Mouse (Mus musculus): ENCODE measurements around the gene Apoc4.

Gene Apoc4

DNA sequence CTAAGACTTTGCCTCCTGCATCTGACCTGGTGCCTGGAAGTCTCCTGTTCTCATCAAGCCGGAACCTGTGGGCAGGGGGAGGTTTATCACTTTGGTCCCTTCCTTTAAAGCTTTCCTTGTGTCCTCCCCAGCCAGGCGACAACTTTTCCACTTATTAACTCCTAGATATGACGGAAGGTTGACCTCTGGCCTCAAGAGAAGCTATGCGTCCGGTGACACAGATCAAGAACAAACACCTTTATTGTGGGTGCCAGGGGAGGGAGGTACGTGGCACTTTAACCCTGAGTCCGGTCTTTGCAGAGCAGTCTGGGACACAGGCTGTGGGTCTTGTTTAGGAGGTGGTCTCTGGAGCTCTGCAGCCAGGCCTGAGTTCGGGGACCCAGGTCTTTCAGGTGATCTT lies 3.4 kb downstream of the Apoc4 start, which contains the start of gene Apoc2:
Gene Apoc2, minus strand, starts transcription at position 70 of the 400 bp plus-strand sequence.
- DNase-seq (ENCODE audit: low read depth, low spot score), result no peak

- no peak for DNase-seq (ENCODE audit: low read depth, low spot score)
These were observed 4.6 kb downstream of the Apoc4 start for GRCm38 (mm10) chr7:19676662-19677061.

GRCm38 (mm10) chr7:19675824-19676223 lies 5.5 kb downstream of the Apoc4 start:
- DNase-seq (ENCODE audit: low read depth, low spot score), result no peak

GRCm38 (mm10) chr7:19673083-19673699 lies 8.1 kb downstream of the Apoc4 start:
- DNase-seq (ENCODE audit: low read depth, low spot score), result no peak

GRCm38 (mm10) chr7:19671511-19671910 lies 9.8 kb downstream of the Apoc4 start:
- no peak for DNase-seq (ENCODE audit: low read depth, low spot score)

DNA sequence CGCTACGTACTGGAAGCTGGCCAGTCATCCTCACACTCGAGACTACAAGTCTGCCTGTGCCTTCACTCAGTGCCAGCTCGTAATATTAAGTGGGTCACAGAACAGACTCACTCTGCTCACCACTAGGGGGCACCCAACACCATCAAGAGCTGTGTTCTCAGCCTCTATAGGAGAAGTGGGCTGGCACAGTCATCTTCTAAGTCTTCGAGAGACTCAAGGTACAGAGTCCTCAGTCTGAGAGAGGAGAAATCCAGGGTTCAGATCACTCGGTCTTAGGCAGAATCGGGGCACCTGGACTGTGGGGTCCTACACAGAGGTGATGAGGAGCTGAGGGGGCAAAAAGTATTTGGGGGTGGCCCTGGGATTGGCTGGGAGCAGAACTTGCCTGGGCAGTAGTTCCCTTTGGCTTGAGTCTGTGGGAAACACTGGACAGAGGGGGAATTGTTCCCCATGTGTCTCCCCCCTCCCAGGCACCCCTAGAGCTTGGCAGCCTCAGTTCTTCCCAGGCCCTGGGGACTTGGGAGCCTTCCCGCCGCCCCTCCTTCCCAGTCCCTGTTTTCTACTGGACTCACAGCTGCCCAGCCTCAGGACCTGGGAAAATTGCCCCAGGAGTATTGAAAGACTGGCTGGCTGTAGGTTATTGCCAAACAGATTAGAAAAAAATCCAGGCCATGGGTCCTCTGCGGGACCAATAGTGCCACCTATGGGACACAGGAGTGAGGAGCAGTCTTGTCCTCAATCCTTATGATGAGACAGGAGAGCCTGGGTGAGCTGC lies 12.1 kb downstream of the Apoc4 start:
- peak; percentile 95 for DNase-seq (ENCODE audit: low read depth, low spot score)

GRCm38 (mm10) chr7:19667434-19667833 lies 13.8 kb downstream of the Apoc4 start:
- no peak for DNase-seq (ENCODE audit: low read depth, low spot score)

GRCm38 (mm10) chr7:19666750-19667149 lies 14.5 kb downstream of the Apoc4 start:
- DNase-seq (ENCODE audit: low read depth, low spot score), result peak; percentile 16

DNA sequence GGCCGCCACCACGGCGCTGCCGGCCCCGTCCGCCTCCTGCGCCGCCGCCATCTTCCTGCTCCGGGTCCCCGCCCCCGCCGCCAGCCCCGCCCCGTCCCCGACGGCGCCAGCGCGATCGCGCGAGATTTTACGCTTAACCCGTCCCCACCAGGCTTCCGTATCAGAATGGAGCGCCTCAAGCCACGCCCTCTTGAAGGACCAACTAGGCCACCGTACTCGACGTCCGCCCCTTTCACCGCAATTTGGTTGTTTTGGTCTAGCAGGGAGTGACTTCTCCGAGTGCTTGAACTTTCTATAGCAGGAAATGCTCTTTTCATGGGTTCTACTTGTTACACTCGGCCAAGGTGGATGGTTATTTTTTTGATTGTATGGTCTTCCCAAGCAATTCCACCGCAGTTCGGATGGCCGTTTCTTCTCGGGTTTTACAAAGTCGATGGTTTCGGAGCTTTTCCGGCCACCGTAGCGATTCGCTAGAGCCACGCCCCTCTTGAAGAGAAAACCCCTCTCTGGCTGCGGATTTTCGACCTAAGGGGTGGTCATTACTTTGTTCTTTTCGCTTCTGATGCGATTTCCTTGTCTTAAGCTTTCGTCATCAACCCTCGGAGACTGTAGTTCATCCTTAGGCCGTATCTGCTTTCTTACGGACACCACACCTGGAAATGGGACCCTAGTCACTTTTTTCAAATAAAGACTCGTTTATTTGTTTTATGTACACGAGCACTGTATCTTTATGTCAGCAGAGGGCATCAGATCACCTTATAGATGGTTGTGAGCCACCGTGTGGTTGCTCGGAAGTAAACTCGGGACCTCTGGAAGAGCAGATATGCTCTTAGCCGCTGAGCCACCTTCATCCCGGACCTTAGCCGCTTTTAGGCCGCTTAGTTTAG lies 16.1 kb downstream of the Apoc4 start, which contains the start of gene Clptm1:
Gene Clptm1, minus strand, starts transcription at position 79 of the 887 bp plus-strand sequence.
- DNase-seq (ENCODE audit: low read depth, low spot score), result peak; percentile 95

- no peak for DNase-seq (ENCODE audit: low read depth, low spot score)
These were observed 16.8 kb downstream of the Apoc4 start for GRCm38 (mm10) chr7:19664455-19664954.

- DNase-seq (ENCODE audit: low read depth, low spot score), result no peak
These were observed 17.3 kb downstream of the Apoc4 start for GRCm38 (mm10) chr7:19663940-19664339.

DNA sequence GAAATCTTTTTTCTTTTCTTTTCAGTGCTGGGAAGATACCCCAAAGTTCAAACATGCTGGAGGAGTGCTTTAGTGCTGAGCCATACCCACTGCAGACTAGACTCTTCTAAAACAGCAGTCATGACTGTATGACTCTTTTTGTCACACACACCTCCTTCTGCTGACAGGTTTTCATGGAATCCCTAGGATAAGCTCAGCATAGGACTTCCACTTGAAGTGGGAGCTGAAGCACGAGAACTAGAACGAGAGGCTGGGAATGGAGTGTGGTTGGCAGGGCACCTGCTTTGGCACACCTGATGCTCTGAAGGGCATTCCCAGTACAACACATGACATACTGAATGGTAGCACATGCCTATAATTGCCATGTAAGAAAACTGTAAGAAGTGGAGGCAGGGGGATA lies 28.7 kb downstream of the Apoc4 start:
- DNase-seq (ENCODE audit: low read depth, low spot score), result no peak

GRCm38 (mm10) chr7:19651063-19651786 lies 30.1 kb downstream of the Apoc4 start:
- no peak for DNase-seq (ENCODE audit: low read depth, low spot score)

DNA sequence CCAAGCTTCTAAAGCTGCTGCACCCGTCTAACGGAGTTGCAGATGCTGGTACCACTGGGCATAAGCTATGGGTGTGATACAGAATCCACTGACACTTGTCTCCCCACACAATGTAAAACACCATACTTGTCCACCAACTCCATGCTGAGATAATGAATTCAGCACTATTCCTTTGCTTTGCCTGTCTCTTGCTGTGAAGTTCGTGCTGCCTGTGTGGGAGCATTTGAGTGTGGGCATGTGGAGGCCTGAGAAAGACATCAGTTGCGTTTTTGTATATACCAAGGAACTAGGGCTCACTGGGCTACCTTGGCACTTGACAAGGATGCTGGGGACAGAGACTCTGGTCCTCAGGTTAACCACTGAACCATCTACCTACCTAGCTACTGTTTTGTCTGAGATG lies 40.1 kb downstream of the Apoc4 start:
- no peak for DNase-seq (ENCODE audit: low read depth, low spot score)

DNA sequence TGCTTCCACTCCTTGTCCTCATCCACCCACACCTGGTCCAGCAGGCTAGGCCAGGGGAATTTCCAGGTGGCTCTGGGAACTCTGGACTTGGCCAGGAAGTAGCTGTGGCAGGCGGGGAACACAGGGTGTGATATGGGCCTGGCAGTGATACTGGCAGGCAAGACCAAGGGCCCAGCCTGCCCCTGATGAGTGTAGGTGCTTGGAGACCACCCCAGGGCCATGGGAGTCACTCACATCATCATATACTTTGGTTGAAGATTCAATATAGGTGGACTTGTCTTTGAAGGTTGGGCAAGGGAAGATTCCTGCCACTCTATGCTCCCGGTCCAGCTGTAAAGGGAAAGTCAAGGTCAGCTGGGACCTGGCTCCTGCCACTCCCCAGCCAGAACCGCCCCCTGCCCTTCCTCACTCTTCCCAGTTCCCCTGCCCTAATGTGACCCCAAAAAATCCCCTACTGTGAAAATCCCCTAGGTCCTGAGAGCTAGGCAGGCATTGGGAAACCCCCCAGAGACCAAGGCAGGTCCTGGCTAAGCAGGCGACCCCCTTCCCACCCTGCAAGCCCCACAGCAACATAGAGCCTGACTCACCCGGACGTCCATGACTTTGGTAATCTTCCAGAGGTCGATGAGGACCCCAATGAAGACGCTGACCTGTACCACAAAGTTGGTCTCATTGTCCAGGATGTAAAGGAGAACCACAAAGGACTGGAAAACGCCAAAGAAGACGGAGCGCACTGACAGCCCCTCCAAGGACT lies 46.0 kb downstream of the Apoc4 start:
- no peak for DNase-seq (ENCODE audit: low read depth, low spot score)

GRCm38 (mm10) chr7:19634591-19634990 lies 46.7 kb downstream of the Apoc4 start:
- no peak for DNase-seq (ENCODE audit: low read depth, low spot score)

GRCm38 (mm10) chr7:19633855-19634254 lies 47.4 kb downstream of the Apoc4 start:
- DNase-seq (ENCODE audit: low read depth, low spot score), result no peak

GRCm38 (mm10) chr7:19633197-19633596 lies 48.1 kb downstream of the Apoc4 start:
- no peak for DNase-seq (ENCODE audit: low read depth, low spot score)

GRCm38 (mm10) chr7:19632720-19633119 lies 48.6 kb downstream of the Apoc4 start:
- DNase-seq (ENCODE audit: low read depth, low spot score), result no peak

GRCm38 (mm10) chr7:19632275-19632674 lies 49.0 kb downstream of the Apoc4 start:
- no peak for DNase-seq (ENCODE audit: low read depth, low spot score)

DNA sequence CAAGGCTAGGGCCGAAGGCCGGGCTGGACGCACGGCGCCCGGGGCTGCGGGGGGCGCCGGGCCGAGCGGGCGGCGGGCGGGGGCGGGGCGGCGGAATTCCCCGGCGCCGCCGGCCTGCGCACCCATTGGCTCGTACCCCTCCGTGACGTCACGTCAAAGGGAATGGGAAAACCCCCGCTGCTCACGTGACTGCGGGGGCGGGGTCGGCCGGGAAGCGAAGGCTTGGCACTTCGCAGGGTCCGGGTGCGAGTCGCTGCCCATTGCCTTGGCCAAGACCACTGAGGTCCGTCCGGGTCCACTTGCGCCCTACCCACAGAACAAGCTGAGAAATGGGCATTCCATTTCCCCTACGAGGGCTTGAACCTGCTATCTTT lies 51.9 kb downstream of the Apoc4 start, which contains the start of gene Relb:
Gene Relb, minus strand, starts transcription at position 78 of the 374 bp plus-strand sequence.
- peak; percentile 72 for DNase-seq (ENCODE audit: low read depth, low spot score)

Data from 3T3-L1 (cell line).